Comparison of ENCODE assay signal across 9 mouse cellular contexts in the genomic region with DNA sequence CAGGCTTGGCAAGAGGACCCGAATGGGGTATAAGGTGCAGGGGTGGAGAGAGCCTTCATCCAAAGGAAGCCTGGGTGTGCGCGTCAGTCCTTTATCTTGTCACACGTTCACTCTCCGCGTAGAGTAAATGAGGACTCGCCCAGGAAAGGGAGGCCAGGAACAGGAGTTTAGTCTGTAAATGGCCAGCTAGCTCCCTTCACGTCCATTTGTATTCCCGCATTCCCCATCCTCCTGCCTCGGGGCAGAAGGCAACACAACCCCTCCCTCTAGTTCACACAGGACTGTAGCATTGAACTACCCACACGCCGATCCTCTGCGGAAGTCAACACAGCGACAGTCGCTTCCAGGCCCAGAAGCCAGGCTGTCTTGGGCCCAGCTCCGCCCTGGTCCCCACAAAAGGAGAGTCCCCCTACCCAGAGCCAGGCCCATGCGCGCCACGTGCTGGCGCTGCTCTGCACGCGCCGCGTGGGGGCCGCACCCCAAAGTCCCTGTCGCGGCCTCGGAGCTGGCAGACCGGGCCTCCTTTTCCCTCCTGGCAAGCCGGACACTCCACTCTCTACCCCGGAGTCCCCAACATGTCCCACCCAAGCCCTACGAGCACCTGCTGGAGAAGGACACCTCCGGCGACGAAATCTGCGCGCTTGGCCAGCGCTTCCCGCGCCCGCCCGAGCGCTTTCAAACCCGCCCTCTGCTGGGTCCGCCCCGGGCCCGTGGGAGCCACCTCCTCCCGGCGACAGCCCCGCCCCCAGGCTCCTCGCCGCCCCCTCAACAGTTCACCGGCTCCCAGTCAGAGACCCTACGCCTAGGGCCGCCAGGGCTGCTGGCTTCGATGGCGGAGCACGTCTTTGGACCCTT. TPM values are rescaled to one million over a fixed set of nuclear protein-coding genes. Genes with fewer than 3 reads are reported as not detected.
DNase-seq lines count a peak whose midpoint lies in the region; ATAC-seq and TF ChIP-seq lines count a peak whose summit lies in the region.
"Had no signal": no experiment of that assay in that cellular context is flagged by ENCODE, and none has a peak within 500 bp of the region (broad histone marks: within the 10 kb centered on the region; RNA-seq: fewer than 3 reads in every experiment).

No protein-coding gene starts in this region.

- H3K9me3 ChIP-seq in intestine, postnatal 0 days (ENCODE audit: control insufficient read depth) = no peaks in the 10 kb centered on the region
- no peaks in the 10 kb centered on the region for H3K9me3 ChIP-seq in neural tube, embryonic 14.5 days (ENCODE audit: control insufficient read depth, low read length)

- peak; percentile 13 for TF ChIP-seq CTCF in intestine, postnatal 0 days (IDR thresholded peaks at IDR 0.05; ENCODE audit: low read depth)
- no peak for TF ChIP-seq CTCF in lung, adult 2 months (IDR thresholded peaks at IDR 0.05; ENCODE audit: insufficient read depth, low read length)

- no peaks in the 10 kb centered on the region for H3K27me3 ChIP-seq in intestine, postnatal 0 days (replicated peaks; ENCODE audit: control insufficient read depth, insufficient read depth, low read length)
- no peaks in the 10 kb centered on the region for H3K27me3 ChIP-seq in neural tube, embryonic 14.5 days (ENCODE audit: control insufficient read depth, insufficient read depth, low read length)

- H3K4me3 ChIP-seq in intestine, postnatal 0 days (ENCODE audit: low read depth, low read length) = peak overlapping the region; percentile 53
- H3K4me3 ChIP-seq in lung, adult 2 months (replicated peaks; ENCODE audit: extremely low read depth, low read depth, low read length) = peak overlapping the region; percentile 79
- peak overlapping the region; percentile 42 for H3K4me3 ChIP-seq in neural tube, embryonic 14.5 days (ENCODE audit: low read depth, low read length)

- no peak overlapping the region for H3K27ac ChIP-seq in intestine, postnatal 0 days (ENCODE audit: low read depth, low read length)
- H3K27ac ChIP-seq in neural tube, embryonic 14.5 days (ENCODE audit: low read depth, low read length) = 0 out of 2 replicates have a peak overlapping the region, but pooled peaks have one; percentile 29

- peak; percentile 73; the same call in 1 of the 2 replicates for TF ChIP-seq POLR2A in lung, adult 2 months (IDR thresholded peaks at IDR 0.05; ENCODE audit: borderline replicate concordance, extremely low read depth, low read depth, low read length)

- H3K9ac ChIP-seq in intestine, postnatal 0 days (ENCODE audit: low read depth, low read length) = peak overlapping the region; percentile 49; the same call in 1 of the 2 replicates
- H3K9ac ChIP-seq in neural tube, embryonic 14.5 days (replicated peaks; ENCODE audit: low read depth, low read length) = peak overlapping the region; percentile 57

- peaks cover 15% of the 10 kb centered on the region for H3K4me1 ChIP-seq in intestine, postnatal 0 days (replicated peaks; ENCODE audit: control insufficient read depth, insufficient read depth, low read length)
- H3K4me1 ChIP-seq in lung, adult 2 months (ENCODE audit: control insufficient read depth, insufficient read depth, low read length) = peaks cover 42% of the 10 kb centered on the region
- H3K4me1 ChIP-seq in neural tube, embryonic 14.5 days (ENCODE audit: control insufficient read depth, insufficient read depth, low read length) = peaks cover 36% of the 10 kb centered on the region

- DNase-seq in CD4-positive helper T cell, adult 2 months (ENCODE audit: low read depth, low spot score) = peak; percentile 80
- peak; percentile 89 to 93 for DNase-seq in adrenal gland, adult (ENCODE audit: inconsistent age in 2 of 2, low spot score in 1 of 2)
- peak; percentile 87 for DNase-seq in embryo, embryonic 11 days
- peak; percentile 87 to 89 for DNase-seq in heart, adult 18-20 months
- DNase-seq in lung, adult 2 months = peak; percentile 76
- DNase-seq in thymus, postnatal 10 days (ENCODE audit: low spot score in 2 of 2) = peak; percentile 80 to 85

- WGBS in intestine, postnatal 0 days = under 1% methylated on average over 57 of the region's 58 CpGs
- WGBS in lung, adult 2 months = 1% methylated on average over 58 of the region's 58 CpGs
- under 1% methylated on average over 58 of the region's 58 CpGs for WGBS in neural tube, embryonic 14.5 days

- peak overlapping the region; percentile 92 for H3K4me2 ChIP-seq in intestine, postnatal 0 days (replicated peaks; ENCODE audit: low read depth)
- H3K4me2 ChIP-seq in neural tube, embryonic 14.5 days (ENCODE audit: low read depth, low read length) = peak overlapping the region; percentile 89

- 0 out of 2 replicates have a peak, but pooled peaks cover 2% of the 10 kb centered on the region for H3K36me3 ChIP-seq in intestine, postnatal 0 days (ENCODE audit: control insufficient read depth, insufficient read depth)
- no peaks in the 10 kb centered on the region for H3K36me3 ChIP-seq in neural tube, embryonic 14.5 days (ENCODE audit: control insufficient read depth, insufficient read depth, low read length)

- ATAC-seq in intestine, postnatal 0 days = peak; percentile 55; the same call in 1 of the 2 replicates
- ATAC-seq in neural tube, embryonic 14.5 days (ENCODE audit: low read depth) = peak; percentile 75

RNA-seq across cellular contexts. Expression of a gene that starts 4.3 kb away (rescaled TPM):
- 10 to 100 TPM; 65.0 to 67.4 TPM for total RNA-seq in heart, adult 18-20 months (2021)
- polyA plus RNA-seq in intestine, postnatal 0 days (2015; fragmentation: Nextera tagmentation; extraction: Ambion mirVana) = 37.8 and 38.4 TPM in 2 replicates
- 185 and 186 TPM in 2 replicates for polyA plus RNA-seq in lung, adult 2 months (2012; rRNA removed)
- polyA plus RNA-seq in neural tube, embryonic 14.5 days (2014; fragmentation: Nextera tagmentation; extraction: Ambion mirVana) = 29.1 and 35.9 TPM in 2 replicates

RNA-seq across cellular contexts. Expression of a gene that starts 6.8 kb away (rescaled TPM):
- not detected for total RNA-seq in heart, adult 18-20 months (2021)
- 0.34 and 0.38 TPM in 2 replicates for polyA plus RNA-seq in intestine, postnatal 0 days (2015; fragmentation: Nextera tagmentation; extraction: Ambion mirVana)
- not detected in 2 replicates for polyA plus RNA-seq in lung, adult 2 months (2012; rRNA removed)
- 0.44 and 1.0 TPM in 2 replicates for polyA plus RNA-seq in neural tube, embryonic 14.5 days (2014; fragmentation: Nextera tagmentation; extraction: Ambion mirVana)
- polyA plus RNA-seq: gonadal fat pad, adult 2 months had no signal

RNA-seq across cellular contexts. Expression of a gene that starts 22.0 kb away (rescaled TPM):
- 1,000 to 10,000 TPM; 1,354 to 1,581 TPM for total RNA-seq in heart, adult 18-20 months (2021)
- polyA plus RNA-seq in intestine, postnatal 0 days (2015; fragmentation: Nextera tagmentation; extraction: Ambion mirVana) = 483 and 505 TPM in 2 replicates
- polyA plus RNA-seq in lung, adult 2 months (2012; rRNA removed) = 212 and 340 TPM in 2 replicates
- polyA plus RNA-seq in neural tube, embryonic 14.5 days (2014; fragmentation: Nextera tagmentation; extraction: Ambion mirVana) = 1,278 and 1,406 TPM in 2 replicates

RNA-seq across cellular contexts. Expression of a gene that starts 31.4 kb away (rescaled TPM):
- 10 to 100 TPM; 23.4 to 26.0 TPM for total RNA-seq in heart, adult 18-20 months (2021)
- 77.7 and 79.5 TPM in 2 replicates for polyA plus RNA-seq in intestine, postnatal 0 days (2015; fragmentation: Nextera tagmentation; extraction: Ambion mirVana)
- 89.9 and 102 TPM in 2 replicates for polyA plus RNA-seq in lung, adult 2 months (2012; rRNA removed)
- polyA plus RNA-seq in neural tube, embryonic 14.5 days (2014; fragmentation: Nextera tagmentation; extraction: Ambion mirVana) = 72.2 and 79.3 TPM in 2 replicates

RNA-seq across cellular contexts. Expression of a gene that starts 39.6 kb away (rescaled TPM):
- 1 to 10 TPM; 1.2 to 3.1 TPM for total RNA-seq in heart, adult 18-20 months (2021)
- polyA plus RNA-seq in intestine, postnatal 0 days (2015; fragmentation: Nextera tagmentation; extraction: Ambion mirVana) = 3.8 and 4.0 TPM in 2 replicates
- polyA plus RNA-seq in lung, adult 2 months (2012; rRNA removed) = 7.2 and 7.8 TPM in 2 replicates
- polyA plus RNA-seq in neural tube, embryonic 14.5 days (2014; fragmentation: Nextera tagmentation; extraction: Ambion mirVana) = 4.2 and 4.9 TPM in 2 replicates
